Mouse (Mus musculus): ENCODE measurements around the gene Glipr2.

The Glipr2 gene

GRCm38 (mm10) chr4:43969373-43969772, 12.2 kb downstream of the Glipr2 start:
- in situ Hi-C loops (cut with MboI, MseI), result loop anchor here (10.0 kb wide), 1 partner anchor 955 kb away; the partner anchor contains the start of gene Fancg

DNA sequence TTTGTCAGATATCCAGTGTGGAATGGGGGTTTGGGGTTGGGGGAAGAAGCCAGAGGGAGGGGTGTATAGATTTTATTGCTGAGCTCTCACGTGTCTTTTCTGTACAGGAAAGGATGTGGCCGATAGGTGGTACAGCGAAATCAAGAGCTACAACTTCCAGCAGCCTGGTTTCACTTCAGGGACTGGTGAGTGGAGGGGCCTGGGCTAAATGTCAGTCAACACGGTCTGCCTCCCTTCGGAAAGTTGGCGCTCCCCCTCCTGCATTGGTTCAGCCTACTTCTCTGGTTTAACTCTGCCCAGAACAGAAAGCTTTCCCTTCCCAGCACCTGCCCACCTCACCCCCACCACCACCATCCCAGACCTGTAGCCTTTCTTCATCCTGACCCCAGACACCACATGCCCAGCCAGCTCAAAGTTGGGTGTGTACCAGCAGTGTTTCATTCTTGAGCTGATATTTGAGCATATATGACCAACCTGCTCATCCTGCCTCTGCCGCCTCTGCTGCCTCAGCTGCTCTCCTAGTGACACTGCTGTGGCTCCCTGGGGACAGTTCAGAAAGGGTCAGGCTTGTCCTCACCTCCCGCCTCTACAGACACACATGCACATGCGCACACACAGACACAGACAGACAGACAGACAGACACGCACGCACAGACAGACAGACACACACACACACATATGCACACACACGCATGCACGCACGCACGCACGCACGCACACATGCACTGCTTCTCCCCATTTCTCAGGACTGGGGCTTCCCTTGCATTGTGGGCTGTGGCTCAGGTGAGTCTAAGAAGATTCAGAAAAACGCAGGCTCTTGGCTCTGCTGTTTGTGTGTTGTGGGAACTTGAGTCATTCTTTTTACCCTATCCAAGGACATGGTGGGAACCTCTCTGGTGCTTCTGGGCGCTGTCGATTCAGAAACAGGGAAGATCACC, 13.5 kb downstream of the Glipr2 start:
- in situ Hi-C loops (cut with MboI, MseI), result no loop called here

DNA sequence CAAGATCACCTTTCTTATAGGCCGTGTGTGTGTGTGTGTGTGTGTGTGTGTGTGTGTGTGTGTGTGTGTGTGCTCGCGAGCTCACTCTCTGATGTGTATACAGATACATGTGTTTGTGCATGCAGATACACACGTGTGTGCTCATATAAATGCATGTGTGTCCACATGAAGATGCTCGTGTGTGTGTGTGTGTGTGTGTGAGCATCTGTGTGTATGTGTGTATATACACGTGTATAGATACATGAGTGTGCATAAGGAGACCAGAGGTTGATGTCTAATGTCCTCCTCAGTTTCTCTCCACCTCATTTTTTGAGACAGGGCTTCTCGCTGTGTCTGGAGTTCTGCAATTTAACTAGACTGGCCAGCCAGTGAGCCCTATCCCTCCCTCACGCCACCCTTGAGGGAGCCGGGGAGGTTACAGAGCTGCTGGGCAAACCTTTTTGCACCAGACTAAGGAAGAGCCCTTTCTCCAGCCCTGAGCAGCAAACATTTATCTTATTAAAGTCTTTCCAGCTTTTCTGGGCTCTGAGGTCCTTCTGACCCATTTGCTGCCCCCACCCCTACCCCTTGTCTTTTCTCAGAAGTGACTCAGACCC, 14.4 kb downstream of the Glipr2 start:
- in situ Hi-C loops (cut with MboI, MseI), result no loop called here

GRCm38 (mm10) chr4:43972137-43972591, 15.0 kb downstream of the Glipr2 start:
- in situ Hi-C loops (cut with MboI, MseI), result no loop called here

- in situ Hi-C loops (cut with MboI, MseI), result no loop called here
These were observed 16.4 kb downstream of the Glipr2 start for GRCm38 (mm10) chr4:43973526-43973981.

- in situ Hi-C loops (cut with MboI, MseI), result no loop called here
These were observed 17.9 kb downstream of the Glipr2 start for GRCm38 (mm10) chr4:43974914-43975616.

GRCm38 (mm10) chr4:43976223-43976740, 19.1 kb downstream of the Glipr2 start:
- in situ Hi-C loops (cut with MboI, MseI), result no loop called here

DNA sequence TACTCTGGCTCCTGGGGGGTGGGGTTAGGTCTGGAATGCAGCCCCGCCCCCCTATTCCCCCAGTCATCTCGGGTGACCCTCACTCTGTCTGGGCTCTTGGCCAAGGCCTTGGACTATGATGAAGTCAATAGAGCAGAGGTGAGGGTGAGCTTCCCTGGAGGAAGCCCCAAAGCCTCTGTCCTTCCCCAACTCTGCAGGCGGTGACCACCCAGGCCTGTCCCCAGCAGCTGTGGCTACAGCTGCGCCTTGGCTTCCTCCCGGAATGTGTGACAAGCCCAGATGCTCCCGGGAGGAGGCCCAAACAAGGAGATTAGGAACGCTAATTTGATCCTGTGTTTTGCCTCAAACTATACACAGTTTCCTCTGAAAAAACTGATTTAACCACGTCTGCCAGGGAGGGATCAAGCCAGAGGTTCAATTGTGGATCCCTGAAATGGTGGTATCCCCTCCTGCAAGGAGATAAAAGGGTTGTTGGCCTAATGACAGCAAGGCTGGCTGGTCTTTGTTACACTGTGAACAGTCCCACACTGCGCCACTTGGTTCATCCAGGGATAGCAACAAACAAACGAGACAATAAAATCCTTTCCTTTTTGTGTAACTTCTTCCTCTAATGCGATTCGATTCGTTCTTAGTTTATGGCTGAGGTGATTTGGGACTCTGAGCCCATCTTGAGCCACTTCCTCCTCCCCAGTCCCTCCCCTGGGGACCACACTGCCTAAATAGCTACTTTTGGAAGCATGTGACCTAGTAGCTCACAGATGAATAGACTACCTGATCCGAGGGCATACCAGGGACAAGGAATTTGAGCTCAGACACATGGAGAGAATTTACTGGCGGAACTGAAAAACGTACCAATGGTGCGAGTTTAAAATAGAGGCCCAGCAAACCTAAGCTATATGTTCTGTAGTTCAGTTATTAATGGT, 21.6 kb downstream of the Glipr2 start:
- in situ Hi-C loops (cut with MboI, MseI), result no loop called here

GRCm38 (mm10) chr4:43979746-43980145, 22.5 kb downstream of the Glipr2 start:
- in situ Hi-C loops (cut with MboI, MseI), result loop anchor here (5.0 kb wide), 1 partner anchor 52 kb away; no protein-coding TSS in a partner anchor

DNA sequence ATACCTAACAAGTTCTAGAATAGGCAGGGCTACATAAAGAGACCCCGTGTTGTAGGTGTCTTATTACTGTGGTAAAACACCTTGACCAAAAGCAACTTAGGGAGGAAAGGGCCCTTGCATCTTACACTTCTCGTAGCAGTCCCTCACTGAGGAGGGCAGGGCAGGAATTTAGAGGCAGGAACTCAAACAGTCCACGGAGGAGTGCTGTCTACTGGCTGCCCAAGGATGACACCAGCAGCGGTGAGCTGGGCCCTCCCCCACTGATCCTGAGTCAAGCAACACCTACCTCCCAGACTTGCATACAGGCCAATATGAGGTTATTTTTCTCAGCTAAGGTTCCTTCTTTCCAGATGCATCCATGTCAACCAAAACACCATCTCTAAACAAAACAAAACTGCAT, 23.0 kb downstream of the Glipr2 start:
- in situ Hi-C loops (cut with MboI, MseI), result loop anchor here (5.0 kb wide), 1 partner anchor 53 kb away; no protein-coding TSS in a partner anchor

DNA sequence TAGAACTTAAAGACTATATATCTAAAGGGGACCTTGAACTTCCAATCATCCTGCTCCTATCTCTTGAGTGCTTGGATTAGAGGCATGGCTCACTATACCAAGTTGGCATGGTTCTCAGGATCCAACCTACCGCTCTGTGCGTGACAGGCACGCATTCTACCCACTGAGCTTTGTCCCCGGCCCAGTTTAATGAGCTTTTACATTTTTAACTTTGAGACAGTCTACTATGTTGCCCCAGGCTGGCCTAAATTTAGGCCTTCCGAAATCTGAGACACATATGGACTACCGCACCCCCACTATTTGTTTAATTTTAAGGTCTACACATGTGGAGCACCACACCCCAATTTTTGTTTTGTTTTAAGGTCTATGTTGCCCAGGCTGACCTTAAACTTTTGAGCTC, 23.6 kb downstream of the Glipr2 start:
- in situ Hi-C loops (cut with MboI, MseI), result loop anchor here (5.0 kb wide), 1 partner anchor 54 kb away; no protein-coding TSS in a partner anchor

DNA sequence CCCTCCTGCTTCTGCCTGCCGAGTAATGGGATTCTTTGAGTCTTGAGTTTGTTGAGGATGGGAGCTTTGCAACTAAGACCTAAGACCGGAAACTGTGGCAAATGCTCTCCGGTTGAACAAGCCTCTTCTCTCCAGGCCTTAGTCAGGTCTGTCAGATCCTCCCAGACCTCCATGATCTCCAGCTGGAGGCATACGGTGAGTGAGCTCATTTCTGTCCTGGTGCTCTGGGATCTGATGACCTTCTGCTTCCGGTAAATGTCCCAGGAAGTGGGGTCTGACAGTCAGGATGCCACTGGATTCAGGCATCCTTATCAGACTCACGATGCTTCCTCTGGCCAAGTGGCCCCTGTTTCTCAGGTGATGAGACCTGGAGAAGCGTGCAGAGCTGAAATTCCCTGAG, 24.1 kb downstream of the Glipr2 start:
- in situ Hi-C loops (cut with MboI, MseI), result loop anchor here (5.0 kb wide), 1 partner anchor 54 kb away; no protein-coding TSS in a partner anchor

DNA sequence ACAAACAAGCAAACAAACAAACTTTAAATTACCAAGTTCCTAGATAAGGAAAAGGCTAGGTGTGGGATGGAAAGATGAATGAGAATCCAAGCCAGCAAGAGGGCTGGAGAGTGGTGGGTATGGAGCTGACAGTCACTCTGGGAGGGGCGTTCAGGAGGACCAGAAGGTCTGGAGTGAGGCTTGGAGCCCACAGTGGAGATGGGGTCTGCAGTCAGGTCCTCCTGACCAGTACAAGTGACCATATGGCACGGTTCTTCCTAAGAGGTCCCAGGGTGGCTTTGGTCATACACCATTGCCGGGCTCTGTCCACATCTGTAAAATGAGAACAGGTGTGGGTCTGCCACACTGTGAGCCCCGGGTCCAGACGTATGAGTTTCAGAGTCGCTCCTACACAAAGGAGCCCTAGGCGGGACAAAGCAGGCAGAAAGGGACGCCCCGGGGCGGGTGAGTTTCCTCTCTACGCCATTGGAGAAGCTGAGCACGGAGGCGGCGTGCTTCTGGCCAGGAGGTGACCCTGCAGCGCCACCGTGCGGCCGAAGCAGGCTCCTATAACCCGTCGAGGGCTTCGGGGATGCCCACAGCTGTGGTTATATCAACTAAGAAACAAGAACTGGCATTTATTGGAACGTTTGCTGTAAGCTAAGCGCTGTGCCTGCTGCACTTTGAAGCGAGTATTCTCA, 25.0 kb downstream of the Glipr2 start:
- in situ Hi-C loops (cut with MboI, MseI), result loop anchor here (5.0 kb wide), 1 partner anchor 55 kb away; no protein-coding TSS in a partner anchor

DNA sequence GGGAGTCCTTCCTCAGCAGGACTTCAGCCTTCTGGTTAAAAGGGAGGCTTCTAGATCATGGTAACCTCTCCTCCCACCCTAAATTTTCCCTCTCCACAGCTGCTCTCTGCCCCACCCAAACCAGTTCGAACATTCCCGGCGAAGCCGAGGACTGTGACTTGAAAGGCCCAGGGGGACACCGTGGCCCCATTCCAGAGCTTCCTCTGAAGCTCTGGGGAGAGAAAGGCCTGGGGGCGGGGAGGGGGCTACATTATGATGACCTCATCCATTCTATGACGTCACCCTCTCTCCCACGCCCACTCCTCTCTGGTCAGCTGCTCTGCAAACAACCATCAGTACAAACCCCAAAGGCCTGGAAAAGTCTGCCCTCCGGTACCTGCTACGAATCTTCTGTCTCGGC, 26.0 kb downstream of the Glipr2 start, which contains the start of gene Ccin:
Gene Ccin, plus strand, starts transcription at position 303 of the 400 bp plus-strand sequence.
- in situ Hi-C loops (cut with MboI, MseI), result loop anchor here (5.0 kb wide), 1 partner anchor 56 kb away; no protein-coding TSS in a partner anchor

DNA sequence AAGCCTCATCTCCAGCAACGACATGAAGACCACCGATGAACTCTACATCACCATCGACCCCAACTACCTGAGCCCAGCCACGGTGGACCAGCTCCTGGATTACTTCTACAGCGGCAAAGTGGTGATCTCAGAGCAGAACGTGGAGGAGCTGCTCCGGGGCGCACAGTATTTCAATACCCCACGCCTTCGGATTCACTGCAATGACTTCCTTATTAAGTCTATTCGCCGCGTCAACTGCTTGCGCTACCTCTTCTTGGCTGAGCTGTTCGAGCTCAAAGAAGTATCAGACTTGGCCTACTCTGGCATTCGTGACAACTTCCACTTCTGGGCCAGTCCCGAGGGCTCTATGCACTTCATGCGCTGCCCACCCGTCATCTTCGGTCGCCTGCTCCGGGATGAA, 26.6 kb downstream of the Glipr2 start:
- in situ Hi-C loops (cut with MboI, MseI), result loop anchor here (5.0 kb wide), 1 partner anchor 56 kb away; no protein-coding TSS in a partner anchor

GRCm38 (mm10) chr4:43984326-43984725, 27.1 kb downstream of the Glipr2 start:
- in situ Hi-C loops (cut with MboI, MseI), result loop anchor here (5.0 kb wide), 1 partner anchor 57 kb away; no protein-coding TSS in a partner anchor

DNA sequence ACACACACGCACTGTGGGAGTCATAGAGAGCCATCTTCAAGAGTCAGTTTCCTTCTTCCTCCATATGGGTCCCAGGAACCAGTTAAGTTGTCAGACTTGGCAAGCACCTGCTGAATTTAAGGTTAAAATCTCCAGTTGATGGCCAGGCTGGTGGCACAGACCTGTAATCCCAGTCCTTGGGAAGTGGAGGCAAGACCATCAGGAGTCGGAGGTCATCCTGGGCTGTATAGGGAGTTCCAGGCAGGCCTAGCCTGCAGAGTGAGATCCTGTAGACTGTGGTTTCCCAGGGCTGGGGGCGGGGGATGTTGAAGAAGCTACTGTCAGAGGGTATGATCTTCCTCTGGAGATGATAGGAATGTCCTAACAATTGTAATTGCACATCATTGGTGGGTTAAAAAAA, 31.8 kb downstream of the Glipr2 start:
- in situ Hi-C loops (cut with MboI, MseI), result no loop called here

DNA sequence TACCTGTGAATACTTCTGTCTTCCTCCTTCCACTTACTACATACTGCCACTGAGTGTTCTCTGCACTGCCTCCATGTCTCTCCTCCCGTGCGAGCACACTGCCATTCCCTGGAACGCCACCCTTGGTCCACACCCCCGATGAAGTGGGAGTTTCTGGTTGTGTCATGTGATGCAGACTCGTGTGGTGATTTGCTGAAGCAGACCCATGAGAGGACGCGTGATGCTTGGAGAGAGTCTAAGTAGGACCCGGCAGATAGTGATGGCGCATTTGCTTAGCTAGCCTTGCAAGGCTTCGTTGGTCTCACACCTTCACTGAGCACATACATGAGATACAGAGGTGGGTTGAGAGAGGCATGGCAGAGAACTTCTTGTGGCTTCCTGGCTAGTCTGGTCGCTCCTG, 35.9 kb downstream of the Glipr2 start:
- in situ Hi-C loops (cut with MboI, MseI), result no loop called here

GRCm38 (mm10) chr4:43994342-43994741, 37.1 kb downstream of the Glipr2 start:
- in situ Hi-C loops (cut with MboI, MseI), result no loop called here

All from T-helper 1 cell (primary cell).